Mouse (Mus musculus) limb, embryonic 12.5 days (tissue): ENCODE results near the gene 2610528J11Rik. TPM values are rescaled to one million over a fixed set of nuclear protein-coding genes. Genes with fewer than 3 reads are reported as not detected.
"Not testable (repeated sequence)": the region's sequence is repeated elsewhere in the genome, so short reads cannot be mapped to it uniquely, and the experiment has no call there.

Experiments used
- ATAC-seq: fragments of 200-750 bp; cut with Nextera tagmentation; 2 replicates; pipeline ENCODE4 v1.8.0; 2017; ENCODE audit warnings: low read depth, moderate TSS enrichment; ENCODE audit not compliant: insufficient number of reproducible peaks, insufficient read depth, low FRiP score, low TSS enrichment
- H3K27ac ChIP-seq: fragments of 300-500 bp; sonication (generic); 2 replicates; pipeline ENCODE4 v1.5.1; 2016; ENCODE audit warnings: mild to moderate bottlenecking, moderate library complexity
- H3K27me3 ChIP-seq: fragments of 300-500 bp; sonication (generic); 2 replicates; pipeline ENCODE4 v1.6.1; 2016; ENCODE audit warnings: mild to moderate bottlenecking, moderate library complexity
- H3K36me3 ChIP-seq: fragments of 300-500 bp; sonication (generic); 2 replicates; pipeline ENCODE4 v1.6.1; 2016; ENCODE audit warnings: mild to moderate bottlenecking, moderate library complexity
- H3K4me1 ChIP-seq: fragments of 300-500 bp; sonication (generic); replicated peaks from 2 replicates; pipeline ENCODE4 v1.6.1; 2016
- H3K4me2 ChIP-seq: fragments of 300-500 bp; sonication (generic); 2 replicates; pipeline ENCODE4 v1.6.1; 2016; ENCODE audit warnings: mild to moderate bottlenecking, moderate library complexity
- H3K4me3 ChIP-seq: fragments of 300-500 bp; sonication (generic); replicated peaks from 2 replicates; pipeline ENCODE4 v1.5.1; 2016; ENCODE audit warnings: mild to moderate bottlenecking
- H3K9ac ChIP-seq: fragments of 300-500 bp; sonication (generic); replicated peaks from 2 replicates; pipeline ENCODE4 v1.6.1; 2016; ENCODE audit warnings: mild to moderate bottlenecking, moderate library complexity
- H3K9me3 ChIP-seq: fragments of 300-500 bp; sonication (generic); 2 replicates; pipeline ENCODE4 v1.6.1; 2016; ENCODE audit warnings: mild to moderate bottlenecking, moderate library complexity
- WGBS: fragments of 180-500 bp; shearing (Covaris S2); methylation state at CpG from one replicate; pipeline ENCODE4 v1.1.7; 2016; 5-methylcytosine and 5-hydroxymethylcytosine counted together
- polyA plus RNA-seq: library from polyadenylated mRNA; unstranded; fragments of >200 nt; fragmentation: Nextera tagmentation; extraction: Ambion mirVana; gene quantifications from 2 replicates; pipeline ENCODE4 v1.2.1, GENCODE M21; 2016

Gene 2610528J11Rik
- polyA plus RNA-seq, result 0.73 and 1.6 TPM in 2 replicates

DNA sequence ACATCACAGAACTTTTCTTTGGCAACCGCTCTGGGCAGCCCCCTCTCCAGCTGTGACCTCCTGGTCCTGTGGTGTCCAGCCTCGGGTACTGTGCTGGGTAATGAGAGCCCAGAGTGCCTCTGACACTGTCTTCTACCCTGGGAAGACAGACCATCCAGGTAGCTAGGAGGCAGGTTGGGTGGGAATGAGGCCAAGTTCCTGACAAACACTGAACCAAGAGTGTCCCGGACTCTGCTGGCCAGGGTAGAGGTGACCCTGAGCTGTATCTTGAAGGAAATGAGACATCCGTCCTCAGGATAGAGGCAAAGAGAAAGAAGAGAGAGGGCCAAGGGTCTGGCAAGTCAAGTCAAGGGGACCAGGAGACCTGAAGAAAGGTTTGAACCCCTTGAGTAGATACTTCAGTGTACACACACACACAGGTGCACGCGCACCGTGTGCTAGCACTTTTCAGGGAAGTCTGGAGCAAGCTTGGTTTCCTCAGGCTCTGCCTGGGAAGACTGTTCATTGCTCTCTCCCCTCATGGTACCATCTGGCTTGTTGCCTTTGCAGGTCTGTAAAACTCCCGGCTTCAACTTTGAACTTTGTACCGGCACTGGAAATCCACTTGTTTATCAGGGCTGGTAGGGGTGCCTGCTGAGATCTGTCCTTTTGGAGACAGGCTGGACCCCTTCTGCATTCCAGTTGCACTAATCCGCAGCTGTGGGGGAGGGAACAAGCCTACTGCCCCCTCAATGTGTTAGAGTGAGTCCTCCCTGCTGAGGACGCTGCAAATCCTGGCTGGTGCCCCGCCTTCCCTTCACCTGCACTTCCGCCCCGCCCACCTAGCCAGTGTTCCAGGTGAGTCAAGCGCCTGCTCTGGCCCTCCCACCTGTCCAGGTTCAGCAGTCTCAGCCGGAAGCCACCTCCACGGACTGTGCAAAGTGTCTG is at the start of gene 2610528J11Rik:
Gene 2610528J11Rik (plus strand): TSS at position 592 of the 927 bp plus-strand sequence.
- Histone ChIP-seq H3K9me3 (no peaks in the 10 kb centered on the region), H3K27me3 (0 out of 2 replicates have a peak, but pooled peaks cover 7% of the 10 kb centered on the region), H3K4me2 (peak within 1 kb of the TSS; percentile 7; the same call in 1 of the 2 replicates), H3K9ac (no peak within 1 kb of the TSS), H3K4me1 (0 out of 2 replicates have a peak, but pooled peaks cover 7% of the 10 kb centered on the region), H3K4me3 (no peak within 1 kb of the TSS), H3K27ac (no peak within 1 kb of the TSS), H3K36me3 (no peaks in the 10 kb centered on the region)
- WGBS, result 45% methylated on average over 17 of the region's 17 CpGs
- ATAC-seq, result no peak

DNA sequence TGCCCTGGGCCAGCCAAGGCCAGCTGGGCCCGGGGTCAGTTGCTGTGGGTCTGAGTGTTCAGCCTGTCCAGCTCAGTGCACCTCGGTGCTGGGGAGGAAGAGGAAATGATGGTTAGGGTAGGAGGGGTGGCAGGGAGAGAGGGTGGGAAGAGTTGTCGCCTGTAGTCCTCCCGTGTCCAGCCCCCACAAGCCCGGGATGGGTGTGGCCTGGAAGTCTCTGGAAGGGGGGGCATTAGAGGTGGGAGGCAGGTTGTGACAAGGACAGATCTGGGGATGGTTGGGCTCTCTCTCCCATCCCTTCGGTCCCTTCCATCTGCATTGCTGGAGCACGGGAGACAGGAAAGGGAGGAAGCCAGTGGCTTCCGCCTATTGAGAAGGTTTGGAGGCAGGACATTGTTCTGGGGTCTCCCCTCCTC is 37.1 kb upstream of the 2610528J11Rik start, which contains the start of gene Tie1:
Gene Tie1 (minus strand): TSS at position 345 of the 416 bp plus-strand sequence.
- Histone ChIP-seq H3K27me3 (no peaks in the 10 kb centered on the region), H3K27ac (no peak within 1 kb of the TSS), H3K36me3 (no peaks in the 10 kb centered on the region), H3K4me2 (no peak within 1 kb of the TSS), H3K9me3 (no peaks in the 10 kb centered on the region), H3K9ac (no peak within 1 kb of the TSS), H3K4me1 (no peaks in the 10 kb centered on the region), H3K4me3 (no peak within 1 kb of the TSS)
- WGBS, result 68% methylated on average over 8 of the region's 8 CpGs
- ATAC-seq, result peak; percentile 56; the same call in 1 of the 2 replicates

DNA sequence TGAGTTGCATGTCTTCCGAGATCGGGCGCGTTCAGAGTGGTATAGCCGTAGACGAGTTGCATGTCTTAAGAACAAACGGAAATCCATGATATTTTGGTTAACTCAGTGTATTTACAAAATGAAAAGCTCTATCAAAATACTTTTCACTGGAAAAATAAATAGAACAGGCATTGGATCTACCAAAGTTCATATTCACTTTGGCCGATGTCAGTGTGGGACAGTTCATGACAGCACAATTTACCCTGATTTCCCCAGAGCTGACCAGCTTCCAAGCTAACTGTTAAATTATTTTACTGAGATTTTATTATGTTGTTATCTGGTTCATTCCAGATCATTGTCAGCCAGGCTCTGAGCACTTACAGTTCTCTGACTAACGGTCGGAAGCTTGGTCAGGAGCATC is 36.3 kb upstream of the 2610528J11Rik start:
- H3K4me3 ChIP-seq, result no peak overlapping the region
- no peak overlapping the region for H3K9ac ChIP-seq
- H3K27me3 ChIP-seq, result no peaks in the 10 kb centered on the region
- no peak for ATAC-seq
- no peaks in the 10 kb centered on the region for H3K9me3 ChIP-seq
- 93% methylated on average over 10 of the region's 10 CpGs for WGBS
- no peaks in the 10 kb centered on the region for H3K4me1 ChIP-seq
- no peak overlapping the region for H3K27ac ChIP-seq
- no peak overlapping the region for H3K4me2 ChIP-seq
- H3K36me3 ChIP-seq, result no peaks in the 10 kb centered on the region

DNA sequence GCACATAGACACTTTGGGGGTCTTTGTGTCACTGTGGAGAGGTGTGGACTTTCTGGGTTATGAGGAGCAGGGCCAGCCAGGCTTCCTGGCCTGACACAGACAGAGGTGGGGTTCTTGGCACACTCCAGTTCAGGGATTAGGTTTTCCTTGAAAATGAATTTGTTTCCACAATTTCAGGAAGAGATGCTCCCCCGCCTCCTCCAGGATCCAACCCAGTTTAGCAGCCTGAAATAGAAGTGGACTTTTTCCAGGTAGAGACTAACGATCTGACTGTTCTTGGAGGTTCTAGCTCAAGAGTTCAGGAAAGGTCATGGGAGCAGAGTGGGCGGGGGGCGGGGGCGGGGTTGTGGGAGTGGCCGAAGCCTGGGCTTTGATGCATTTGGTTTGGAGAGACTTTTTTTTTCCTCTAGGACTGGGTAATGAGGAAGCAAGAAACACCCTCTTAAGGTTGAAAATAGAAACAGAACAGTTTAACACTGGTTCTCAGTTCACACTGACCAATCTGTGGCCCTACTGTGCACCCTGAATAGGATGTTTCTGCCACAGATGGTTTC is 26.6 kb upstream of the 2610528J11Rik start:
- no peaks in the 10 kb centered on the region for H3K27me3 ChIP-seq
- H3K36me3 ChIP-seq, result no peaks in the 10 kb centered on the region
- H3K4me3 ChIP-seq, result no peak overlapping the region
- no peak for ATAC-seq
- WGBS, result 39% methylated on average over 6 of the region's 6 CpGs
- no peak overlapping the region for H3K4me2 ChIP-seq
- no peaks in the 10 kb centered on the region for H3K9me3 ChIP-seq
- H3K4me1 ChIP-seq, result no peaks in the 10 kb centered on the region
- no peak overlapping the region for H3K27ac ChIP-seq
- no peak overlapping the region for H3K9ac ChIP-seq

DNA sequence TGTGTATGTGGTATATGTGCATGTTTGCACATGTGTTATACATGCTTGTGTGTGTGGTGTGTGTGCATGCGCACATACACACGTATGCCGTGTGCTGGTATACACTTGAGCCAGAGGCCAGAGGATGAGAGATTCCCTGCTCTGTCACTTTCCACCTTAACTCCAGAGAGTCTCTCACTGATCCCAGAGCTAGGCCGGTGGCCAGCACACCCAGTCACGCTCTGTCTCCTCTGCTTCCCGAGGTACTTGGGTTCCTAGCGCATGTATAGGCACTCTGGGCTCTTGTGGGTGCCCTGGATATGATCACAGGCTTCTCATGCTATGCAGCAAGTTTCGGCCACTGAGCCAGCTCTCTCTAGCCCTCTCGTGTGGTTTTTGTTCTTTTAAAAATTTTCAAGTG is 26.0 kb upstream of the 2610528J11Rik start:
- no peak for ATAC-seq
- H3K4me2 ChIP-seq, result no peak overlapping the region
- no peak overlapping the region for H3K27ac ChIP-seq
- H3K9me3 ChIP-seq, result no peaks in the 10 kb centered on the region
- H3K4me3 ChIP-seq, result no peak overlapping the region
- no peaks in the 10 kb centered on the region for H3K27me3 ChIP-seq
- no peaks in the 10 kb centered on the region for H3K36me3 ChIP-seq
- WGBS, result 66% methylated on average over 9 of the region's 9 CpGs
- no peaks in the 10 kb centered on the region for H3K4me1 ChIP-seq
- no peak overlapping the region for H3K9ac ChIP-seq

DNA sequence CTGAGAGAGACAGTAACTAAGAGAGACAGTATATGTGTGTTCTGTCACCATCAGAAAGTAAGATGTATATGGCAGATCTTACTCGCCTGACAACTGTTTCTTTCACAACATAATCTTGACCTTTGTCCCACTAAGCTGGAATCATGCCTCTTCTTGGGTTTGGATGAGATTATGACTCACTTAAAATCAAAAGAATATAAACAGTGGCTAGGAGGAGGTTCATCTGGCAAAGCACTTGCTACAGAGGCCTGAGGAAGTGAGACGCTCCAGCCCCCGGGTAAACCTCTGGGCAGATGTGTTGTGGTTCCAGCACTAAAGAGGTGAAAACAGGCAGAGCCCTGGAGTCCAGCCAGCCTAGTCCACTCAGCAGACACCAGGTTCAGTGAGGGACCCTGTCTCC is 21.2 kb upstream of the 2610528J11Rik start:
- Histone ChIP-seq H3K9ac (no peak overlapping the region), H3K4me1 (no peaks in the 10 kb centered on the region), H3K9me3 (no peaks in the 10 kb centered on the region), H3K36me3 (no peaks in the 10 kb centered on the region), H3K27me3 (no peaks in the 10 kb centered on the region), H3K4me2 (no peak overlapping the region), H3K27ac (no peak overlapping the region), H3K4me3 (no peak overlapping the region)
- WGBS, result 74% methylated on average over 3 of the region's 3 CpGs
- ATAC-seq, result no peak

DNA sequence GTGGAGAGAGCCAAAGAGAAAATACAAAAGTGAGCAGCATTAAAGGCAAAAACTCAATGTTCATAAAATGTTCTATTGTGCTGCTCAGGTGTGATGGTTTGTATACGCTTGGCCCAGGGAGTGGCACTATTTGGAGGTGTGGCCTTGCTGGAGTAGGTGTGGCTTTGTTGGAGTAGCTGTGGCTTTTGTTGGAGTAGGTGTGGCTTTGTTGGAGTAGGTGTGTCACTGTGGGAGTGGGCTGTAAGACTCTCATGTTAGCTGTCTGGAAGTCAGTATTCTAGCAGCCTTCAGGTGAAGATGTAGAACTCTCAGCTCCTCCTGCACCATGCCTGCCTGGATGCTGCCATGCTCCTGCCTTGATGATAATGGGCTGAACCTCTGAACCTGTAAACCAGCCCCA is 19.6 kb upstream of the 2610528J11Rik start:
- WGBS, result 88% methylated on average over 1 of the region's 1 CpGs
- not testable (repeated sequence) for H3K4me3 ChIP-seq, H3K9ac ChIP-seq, ATAC-seq, H3K9me3 ChIP-seq, H3K27ac ChIP-seq, H3K36me3 ChIP-seq, H3K4me2 ChIP-seq, H3K4me1 ChIP-seq, H3K27me3 ChIP-seq

DNA sequence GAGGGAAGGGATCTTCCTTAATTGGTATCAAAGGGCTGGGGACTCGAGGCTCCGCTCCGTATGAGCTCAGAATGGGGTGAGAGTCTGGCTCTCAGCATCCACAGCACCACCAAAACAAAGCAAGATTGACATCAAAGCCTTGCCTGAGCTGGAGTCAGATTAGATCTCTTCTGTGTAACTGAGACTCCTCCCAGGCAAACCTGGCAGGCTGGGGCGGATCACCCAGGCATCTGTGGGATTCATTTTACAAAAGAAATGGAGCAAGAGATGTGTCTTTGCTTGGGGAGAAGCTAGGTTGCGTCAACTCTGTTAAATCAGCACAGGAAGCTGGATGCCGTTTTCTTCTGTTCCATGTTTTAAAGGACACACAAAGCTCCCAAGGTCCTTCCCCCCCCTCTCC is 17.7 kb upstream of the 2610528J11Rik start:
- Histone ChIP-seq H3K4me1 (no peaks in the 10 kb centered on the region), H3K9ac (no peak overlapping the region), H3K27ac (no peak overlapping the region), H3K4me3 (no peak overlapping the region), H3K27me3 (no peaks in the 10 kb centered on the region), H3K4me2 (no peak overlapping the region), H3K36me3 (no peaks in the 10 kb centered on the region), H3K9me3 (no peaks in the 10 kb centered on the region)
- WGBS, result 23% methylated on average over 6 of the region's 6 CpGs
- no peak for ATAC-seq

DNA sequence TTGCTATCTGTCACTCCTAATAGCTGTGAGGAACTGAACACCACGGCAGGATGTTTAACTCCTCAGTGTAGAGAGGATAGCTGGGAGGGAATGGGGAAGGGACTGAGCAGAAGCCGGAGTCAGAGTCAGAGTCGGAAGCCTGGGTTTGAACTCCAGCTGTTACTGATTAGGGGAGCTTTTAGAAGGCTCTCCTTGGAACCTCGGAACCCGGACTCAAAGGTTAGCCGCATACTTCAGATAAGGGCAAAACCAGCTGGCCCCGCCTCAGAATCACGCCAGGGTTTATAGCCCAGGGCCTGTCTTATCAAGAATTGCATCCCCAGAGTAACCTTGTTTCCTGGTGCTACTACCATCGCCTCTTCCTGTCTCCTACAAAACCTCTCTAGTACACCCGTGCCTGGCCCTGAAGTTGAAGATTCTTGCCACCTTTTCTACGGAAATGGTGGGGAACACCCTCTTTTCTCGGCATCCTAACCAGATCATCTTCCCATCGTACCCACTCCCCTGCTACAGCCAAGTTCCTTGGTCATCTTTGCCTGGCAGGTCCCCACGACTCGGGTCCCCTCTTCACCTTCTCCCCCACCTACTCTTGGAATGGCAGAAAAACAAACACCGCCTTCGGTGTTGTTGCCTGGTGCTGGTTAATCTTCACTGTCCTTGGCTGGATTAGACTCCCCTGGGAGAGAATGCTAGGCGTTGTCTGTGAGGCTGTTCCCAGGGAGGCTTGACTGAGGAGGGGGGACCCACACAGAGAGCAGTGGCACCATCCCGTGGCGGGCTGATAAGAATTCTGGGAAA is 9.9 kb upstream of the 2610528J11Rik start:
- no peaks in the 10 kb centered on the region for H3K36me3 ChIP-seq
- 11% methylated on average over 20 of the region's 20 CpGs for WGBS
- peaks cover 7% of the 10 kb centered on the region; the same call in 1 of the 2 replicates for H3K4me1 ChIP-seq
- no peaks in the 10 kb centered on the region for H3K9me3 ChIP-seq
- H3K4me3 ChIP-seq, result no peak overlapping the region
- no peak for ATAC-seq
- no peak overlapping the region for H3K27ac ChIP-seq
- peaks cover 23% of the 10 kb centered on the region for H3K27me3 ChIP-seq
- H3K9ac ChIP-seq, result no peak overlapping the region
- no peak overlapping the region; the same call in 1 of the 2 replicates for H3K4me2 ChIP-seq

DNA sequence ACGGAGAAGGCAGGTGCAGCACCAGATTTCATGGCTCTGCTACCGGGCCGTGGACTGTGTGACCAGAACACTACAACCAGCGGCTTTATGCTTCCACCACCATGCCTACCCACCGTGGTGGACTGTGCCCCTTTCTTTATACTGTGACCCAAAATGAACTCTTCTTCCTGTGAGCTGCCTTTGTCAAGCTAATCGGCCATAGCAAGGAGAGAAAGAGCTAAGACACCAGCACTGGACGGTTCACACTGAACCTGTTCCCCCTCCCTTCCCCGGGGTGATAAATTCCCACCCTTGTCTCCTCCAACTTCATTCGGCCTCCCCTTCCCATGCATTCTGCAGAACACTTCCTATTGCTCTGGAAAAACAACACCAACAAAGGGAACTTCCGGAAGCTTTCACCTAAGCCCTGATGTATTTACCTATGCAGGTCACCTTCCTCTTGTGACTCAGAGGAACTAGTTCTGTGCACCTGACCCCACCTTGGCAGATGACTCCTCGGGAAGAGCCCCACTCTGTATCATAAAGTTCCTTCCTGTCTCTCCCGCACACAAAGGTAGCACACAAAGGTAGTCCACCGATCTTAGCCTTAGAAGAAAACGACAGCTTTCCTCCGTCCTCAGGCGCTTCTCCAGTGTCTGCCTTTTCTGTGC is 9.2 kb upstream of the 2610528J11Rik start:
- Histone ChIP-seq H3K4me1 (peaks cover 7% of the 10 kb centered on the region; the same call in 1 of the 2 replicates), H3K27ac (no peak overlapping the region), H3K9ac (no peak overlapping the region), H3K36me3 (no peaks in the 10 kb centered on the region), H3K27me3 (peaks cover 23% of the 10 kb centered on the region), H3K4me3 (no peak overlapping the region), H3K9me3 (no peaks in the 10 kb centered on the region), H3K4me2 (no peak overlapping the region)
- 43% methylated on average over 16 of the region's 16 CpGs for WGBS
- no peak for ATAC-seq
